Mouse (Mus musculus) mouse trophoblast stem cell (cell line): ENCODE data around the gene Rxrb.

Source experiments
- in situ Hi-C, 2 experiments: fragments of 300-500 bp; cut with MseI, MboI; formaldehyde crosslinking; loops; 2 replicates in 1 of 2; 3 replicates in 1 of 2; pipeline ENCODE4 v1.15.1; 2025

Gene Rxrb

GRCm38 (mm10) chr17:34024861-34025755, 6.5 kb upstream of the Rxrb start:
- in situ Hi-C loops, result no loop called here

GRCm38 (mm10) chr17:34025756-34026151, 5.9 kb upstream of the Rxrb start:
- in situ Hi-C loops, result no loop called here

GRCm38 (mm10) chr17:34026221-34026620, 5.4 kb upstream of the Rxrb start:
- in situ Hi-C loops, result no loop called here

- in situ Hi-C loops, result no loop called here
Measured at GRCm38 (mm10) chr17:34026917-34027655, 4.5 kb upstream of the Rxrb start.

- in situ Hi-C loops, result no loop called here
Measured at GRCm38 (mm10) chr17:34027656-34028223, 3.9 kb upstream of the Rxrb start, which contains the start of gene H2-Ke6. TSS of gene H2-Ke6 (minus strand) at chr17:34028060.

- in situ Hi-C loops, result no loop called here
Measured at GRCm38 (mm10) chr17:34028501-34029149, 3.0 kb upstream of the Rxrb start.

GRCm38 (mm10) chr17:34029150-34029889, 2.3 kb upstream of the Rxrb start:
- in situ Hi-C loops, result no loop called here

- in situ Hi-C loops, result no loop called here
Measured at GRCm38 (mm10) chr17:34029890-34030595, 1.6 kb upstream of the Rxrb start.

GRCm38 (mm10) chr17:34030861-34031326, 718 bp upstream of the Rxrb start:
- in situ Hi-C loops, result no loop called here

- in situ Hi-C loops, result no loop called here
Measured at GRCm38 (mm10) chr17:34032174-34032632, 591 bp downstream of the Rxrb start.

GRCm38 (mm10) chr17:34032806-34033205, 1.2 kb downstream of the Rxrb start:
- in situ Hi-C loops, result no loop called here

GRCm38 (mm10) chr17:34033441-34033840, 1.8 kb downstream of the Rxrb start:
- in situ Hi-C loops, result no loop called here

GRCm38 (mm10) chr17:34034064-34034463, 2.5 kb downstream of the Rxrb start:
- in situ Hi-C loops, result no loop called here

GRCm38 (mm10) chr17:34035517-34035916, 3.9 kb downstream of the Rxrb start:
- in situ Hi-C loops, result no loop called here

- in situ Hi-C loops, result no loop called here
Measured at GRCm38 (mm10) chr17:34036647-34037046, 5.0 kb downstream of the Rxrb start.

- in situ Hi-C loops, result no loop called here
Measured at GRCm38 (mm10) chr17:34037241-34037640, 5.6 kb downstream of the Rxrb start.

- in situ Hi-C loops, result no loop called here
Measured at GRCm38 (mm10) chr17:34038440-34038839, 6.8 kb downstream of the Rxrb start.

GRCm38 (mm10) chr17:34038878-34039561, 7.4 kb downstream of the Rxrb start, which contains the start of gene Col11a2:
TSS of gene Col11a2 (plus strand) at chr17:34039437.
- in situ Hi-C loops, result no loop called here
